Mouse (Mus musculus): ENCODE data around the gene Nrip1. TPM values are rescaled to one million over a fixed set of nuclear protein-coding genes. Genes with fewer than 3 reads are reported as not detected.

The Nrip1 gene
- polyA plus RNA-seq (2017; shearing (Covaris generic)) = 183 TPM

DNA sequence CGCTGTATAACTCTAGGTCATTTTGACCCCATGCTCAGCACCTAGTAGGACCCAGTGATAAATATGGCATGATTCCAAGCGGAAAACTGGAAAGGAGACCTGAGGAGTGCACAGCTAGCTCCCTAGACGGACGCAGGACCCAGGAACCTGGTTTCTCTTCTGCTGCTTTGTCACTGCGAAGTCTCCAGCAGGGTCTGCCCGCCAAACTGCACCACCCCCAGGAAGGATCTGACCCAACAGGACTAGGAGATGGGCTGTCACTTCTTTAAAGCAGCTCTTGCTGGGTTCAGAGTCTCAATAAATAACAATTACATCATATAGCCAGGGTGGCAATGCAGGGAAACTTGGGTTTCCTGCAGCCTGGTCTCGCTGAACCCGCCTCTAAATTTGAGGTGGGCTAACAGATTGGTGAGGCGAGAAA is at the start of gene Nrip1:
Gene Nrip1, minus strand, starts transcription at position 157 of the 421 bp plus-strand sequence.

